Mouse (Mus musculus): ENCODE results near the gene Otud4. TPM values are rescaled to one million over a fixed set of nuclear protein-coding genes. Genes with fewer than 3 reads are reported as not detected.
A peak's percentile ranks its signal among the peaks of the same experiment; 100 is the strongest.
"Not testable (repeated sequence)": the region's sequence is repeated elsewhere in the genome, so short reads cannot be mapped to it uniquely, and the experiment has no call there.

The Otud4 gene
- 17.6 and 30.9 TPM in 2 replicates for polyA plus RNA-seq (2014; fragmentation: Nextera tagmentation; extraction: Ambion mirVana)

- under 1% methylated on average over 98 of the region's 103 CpGs for WGBS
- Histone ChIP-seq H3K4me2 (replicated peaks; ENCODE audit: low read depth, low read length) (peak within 1 kb of the TSS; percentile 72), H3K27me3 (ENCODE audit: control insufficient read depth, insufficient read depth, low read length) (no peaks in the 10 kb centered on the region), H3K9me3 (ENCODE audit: control insufficient read depth, low read length) (no peaks in the 10 kb centered on the region), H3K4me1 (ENCODE audit: control insufficient read depth, insufficient read depth, low read length) (peaks cover 22% of the 10 kb centered on the region), H3K27ac (ENCODE audit: low read depth, low read length) (peak within 1 kb of the TSS; percentile 88), H3K9ac (ENCODE audit: low read depth, low read length) (peak within 1 kb of the TSS; percentile 90), H3K36me3 (ENCODE audit: control insufficient read depth, insufficient read depth, low read length) (peaks cover 10% of the 10 kb centered on the region), H3K4me3 (ENCODE audit: low read length) (peak within 1 kb of the TSS; percentile 95)
- ATAC-seq (ENCODE audit: low FRiP score, low TSS enrichment), result peak; percentile 81
These were observed at the start of gene Otud4 for GRCm38 (mm10) chr8:79639586-79640451. TSS of gene Otud4 (plus strand) at chr8:79639618.

DNA sequence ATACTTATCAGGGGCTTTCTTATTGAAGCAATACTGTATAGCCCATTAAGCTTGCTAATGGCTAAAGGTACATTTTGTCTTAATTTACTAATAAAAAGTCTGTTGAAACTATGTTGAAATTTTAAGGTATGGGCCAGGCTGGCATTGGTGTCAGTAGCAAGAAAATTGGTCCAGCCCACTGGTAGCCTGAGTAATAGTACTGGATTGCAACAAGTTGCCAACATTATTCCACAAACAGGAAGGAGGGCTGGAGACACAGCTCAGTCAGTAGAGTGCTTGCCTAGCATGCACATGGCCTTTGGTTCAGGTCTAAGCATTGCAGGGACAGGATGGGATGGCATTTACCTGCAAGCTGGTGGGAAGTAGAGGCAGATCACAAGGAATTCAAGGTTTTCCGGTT, 38.5 kb upstream of the Otud4 start:
- Histone ChIP-seq H3K27me3 (ENCODE audit: control insufficient read depth, insufficient read depth, low read length) (no peaks in the 10 kb centered on the region), H3K4me1 (ENCODE audit: control insufficient read depth, insufficient read depth, low read length) (no peaks in the 10 kb centered on the region), H3K4me3 (ENCODE audit: low read length) (no peak overlapping the region), H3K9ac (ENCODE audit: low read depth, low read length) (no peak overlapping the region), H3K36me3 (ENCODE audit: control insufficient read depth, insufficient read depth, low read length) (no peaks in the 10 kb centered on the region), H3K27ac (ENCODE audit: low read depth, low read length) (no peak overlapping the region), H3K9me3 (ENCODE audit: control insufficient read depth, low read length) (no peaks in the 10 kb centered on the region), H3K4me2 (replicated peaks; ENCODE audit: low read depth, low read length) (no peak overlapping the region)
- no peak for ATAC-seq (ENCODE audit: low FRiP score, low TSS enrichment)
- WGBS, result 84% methylated on average over 1 of the region's 1 CpGs

DNA sequence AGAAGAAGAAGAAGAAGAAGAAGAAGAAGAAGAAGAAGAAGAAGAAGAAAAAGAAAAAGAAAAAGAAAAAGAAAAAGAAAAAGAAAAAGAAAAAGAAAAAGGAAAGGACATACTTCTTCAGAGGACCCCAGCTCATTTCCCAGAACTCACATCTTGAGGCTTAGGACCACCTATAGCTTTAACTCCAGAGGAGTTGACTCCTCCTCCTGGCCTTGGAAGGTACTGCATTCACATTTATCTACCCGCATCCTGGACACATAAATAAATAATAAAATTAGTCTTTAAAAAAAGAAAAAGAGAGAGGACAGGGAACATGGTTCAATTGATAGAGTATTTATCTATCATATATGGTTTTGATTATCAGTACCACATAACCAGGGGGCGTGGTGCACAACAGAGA, 36.2 kb upstream of the Otud4 start:
- H3K4me2 ChIP-seq (replicated peaks; ENCODE audit: low read depth, low read length); H3K36me3 ChIP-seq (ENCODE audit: control insufficient read depth, insufficient read depth, low read length); H3K4me1 ChIP-seq (ENCODE audit: control insufficient read depth, insufficient read depth, low read length); H3K9me3 ChIP-seq (ENCODE audit: control insufficient read depth, low read length); H3K27ac ChIP-seq (ENCODE audit: low read depth, low read length); H3K9ac ChIP-seq (ENCODE audit: low read depth, low read length); H3K27me3 ChIP-seq (ENCODE audit: control insufficient read depth, insufficient read depth, low read length); H3K4me3 ChIP-seq (ENCODE audit: low read length); ATAC-seq (ENCODE audit: low FRiP score, low TSS enrichment): not testable (repeated sequence)
- WGBS, result 45% methylated on average over 2 of the region's 2 CpGs

- ATAC-seq (ENCODE audit: low FRiP score, low TSS enrichment), result no peak
- Histone ChIP-seq H3K4me1 (ENCODE audit: control insufficient read depth, insufficient read depth, low read length) (no peaks in the 10 kb centered on the region), H3K27ac (ENCODE audit: low read depth, low read length) (no peak overlapping the region), H3K4me2 (replicated peaks; ENCODE audit: low read depth, low read length) (no peak overlapping the region), H3K27me3 (ENCODE audit: control insufficient read depth, insufficient read depth, low read length) (no peaks in the 10 kb centered on the region), H3K36me3 (ENCODE audit: control insufficient read depth, insufficient read depth, low read length) (no peaks in the 10 kb centered on the region), H3K9me3 (ENCODE audit: control insufficient read depth, low read length) (no peaks in the 10 kb centered on the region), H3K9ac (ENCODE audit: low read depth, low read length) (no peak overlapping the region), H3K4me3 (ENCODE audit: low read length) (no peak overlapping the region)
These were observed 33.2 kb upstream of the Otud4 start for GRCm38 (mm10) chr8:79606225-79606624.

DNA sequence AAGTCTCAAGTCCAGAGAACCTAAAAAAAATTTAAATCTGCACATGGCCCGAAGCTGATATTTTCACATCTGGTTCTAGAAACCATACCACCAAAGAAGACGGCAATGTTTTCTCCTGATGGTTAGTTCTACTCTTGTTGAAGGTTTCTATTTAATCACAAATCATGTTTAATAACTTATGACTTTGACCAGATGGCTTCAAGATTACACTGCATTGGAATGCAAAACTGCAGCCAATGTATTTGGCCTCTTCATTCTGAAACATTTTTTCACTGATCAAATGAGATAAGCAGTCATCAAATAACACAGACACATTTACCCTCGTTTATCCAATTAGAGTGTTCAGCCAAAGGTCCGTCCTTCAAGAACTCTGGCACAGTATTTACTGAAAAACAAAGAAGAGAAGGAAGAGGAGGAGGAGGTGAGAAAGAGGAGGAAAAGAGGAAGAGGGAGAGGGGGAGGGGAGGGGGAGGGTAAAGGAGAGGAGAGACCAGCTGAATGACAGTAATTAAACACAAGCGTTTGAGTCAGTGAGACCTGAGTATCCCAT, 32.6 kb upstream of the Otud4 start:
- Histone ChIP-seq H3K4me2 (replicated peaks; ENCODE audit: low read depth, low read length) (no peak overlapping the region), H3K27me3 (ENCODE audit: control insufficient read depth, insufficient read depth, low read length) (no peaks in the 10 kb centered on the region), H3K36me3 (ENCODE audit: control insufficient read depth, insufficient read depth, low read length) (no peaks in the 10 kb centered on the region), H3K27ac (ENCODE audit: low read depth, low read length) (no peak overlapping the region), H3K4me3 (ENCODE audit: low read length) (no peak overlapping the region), H3K9ac (ENCODE audit: low read depth, low read length) (no peak overlapping the region), H3K4me1 (ENCODE audit: control insufficient read depth, insufficient read depth, low read length) (no peaks in the 10 kb centered on the region), H3K9me3 (ENCODE audit: control insufficient read depth, low read length) (no peaks in the 10 kb centered on the region)
- WGBS, result 53% methylated on average over 5 of the region's 5 CpGs
- no peak for ATAC-seq (ENCODE audit: low FRiP score, low TSS enrichment)

DNA sequence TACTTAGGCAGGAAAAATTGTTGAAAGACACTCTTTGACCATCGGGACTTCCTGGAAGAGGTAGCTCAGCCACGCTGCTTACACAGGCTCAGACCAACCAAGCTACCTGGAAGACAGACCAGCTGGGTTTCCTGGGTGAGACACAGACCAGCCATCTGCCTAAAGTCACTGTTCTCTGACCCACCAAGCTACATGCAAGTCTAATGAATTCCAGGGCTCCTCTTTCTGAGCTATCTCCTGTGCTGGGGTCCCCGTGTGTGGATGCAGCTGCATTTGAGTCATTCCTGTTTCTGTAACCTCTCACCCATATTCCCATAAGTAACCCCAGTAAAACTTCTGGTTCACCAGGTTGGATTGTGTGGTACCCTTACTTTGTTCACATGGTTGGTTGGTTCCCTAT, 30.7 kb upstream of the Otud4 start:
- H3K9me3 ChIP-seq (ENCODE audit: control insufficient read depth, low read length), result no peaks in the 10 kb centered on the region

GRCm38 (mm10) chr8:79610268-79610667, 29.1 kb upstream of the Otud4 start:
- no peak for ATAC-seq (ENCODE audit: low FRiP score, low TSS enrichment)
- Histone ChIP-seq H3K27me3 (ENCODE audit: control insufficient read depth, insufficient read depth, low read length) (no peaks in the 10 kb centered on the region), H3K9me3 (ENCODE audit: control insufficient read depth, low read length) (no peaks in the 10 kb centered on the region), H3K9ac (ENCODE audit: low read depth, low read length) (no peak overlapping the region), H3K4me2 (replicated peaks; ENCODE audit: low read depth, low read length) (no peak overlapping the region), H3K4me3 (ENCODE audit: low read length) (no peak overlapping the region), H3K36me3 (ENCODE audit: control insufficient read depth, insufficient read depth, low read length) (no peaks in the 10 kb centered on the region), H3K27ac (ENCODE audit: low read depth, low read length) (no peak overlapping the region), H3K4me1 (ENCODE audit: control insufficient read depth, insufficient read depth, low read length) (no peaks in the 10 kb centered on the region)

More for the DNA sequence above, 30.7 kb upstream of the Otud4 start:
- Histone ChIP-seq H3K4me2 (replicated peaks; ENCODE audit: low read depth, low read length) (no peak overlapping the region), H3K27me3 (ENCODE audit: control insufficient read depth, insufficient read depth, low read length) (no peaks in the 10 kb centered on the region), H3K36me3 (ENCODE audit: control insufficient read depth, insufficient read depth, low read length) (no peaks in the 10 kb centered on the region), H3K4me1 (ENCODE audit: control insufficient read depth, insufficient read depth, low read length) (no peaks in the 10 kb centered on the region), H3K4me3 (ENCODE audit: low read length) (no peak overlapping the region), H3K27ac (ENCODE audit: low read depth, low read length) (no peak overlapping the region), H3K9ac (ENCODE audit: low read depth, low read length) (no peak overlapping the region)
- WGBS, result 74% methylated on average over 3 of the region's 3 CpGs
- no peak for ATAC-seq (ENCODE audit: low FRiP score, low TSS enrichment)

DNA sequence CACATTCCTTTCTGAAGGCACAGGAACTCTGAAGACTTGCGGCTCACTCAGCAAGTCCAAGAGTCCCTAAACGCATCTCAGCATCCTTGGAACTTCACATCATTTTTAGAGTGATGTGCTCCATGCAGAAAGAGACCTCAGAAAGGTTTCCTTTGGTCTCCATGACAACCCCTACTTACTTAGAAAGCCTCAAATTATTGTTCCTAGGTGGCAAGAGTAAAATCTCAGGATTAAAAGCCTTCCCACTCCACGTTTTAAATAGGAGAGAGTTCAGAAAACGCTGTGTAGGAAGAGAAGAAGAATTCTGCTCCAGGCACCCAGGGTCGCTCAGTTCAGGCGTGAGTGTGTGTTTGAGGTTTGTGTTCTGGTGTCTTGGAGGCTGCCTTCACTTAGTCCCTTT, 27.1 kb upstream of the Otud4 start:
- Histone ChIP-seq H3K36me3 (ENCODE audit: control insufficient read depth, insufficient read depth, low read length) (no peaks in the 10 kb centered on the region), H3K9me3 (ENCODE audit: control insufficient read depth, low read length) (no peaks in the 10 kb centered on the region), H3K4me3 (ENCODE audit: low read length) (no peak overlapping the region), H3K27ac (ENCODE audit: low read depth, low read length) (no peak overlapping the region), H3K27me3 (ENCODE audit: control insufficient read depth, insufficient read depth, low read length) (no peaks in the 10 kb centered on the region), H3K4me1 (ENCODE audit: control insufficient read depth, insufficient read depth, low read length) (no peaks in the 10 kb centered on the region), H3K4me2 (replicated peaks; ENCODE audit: low read depth, low read length) (no peak overlapping the region), H3K9ac (ENCODE audit: low read depth, low read length) (no peak overlapping the region)
- no peak for ATAC-seq (ENCODE audit: low FRiP score, low TSS enrichment)
- WGBS, result 72% methylated on average over 6 of the region's 6 CpGs

- no peak overlapping the region for H3K27ac ChIP-seq (ENCODE audit: low read depth, low read length)
- 58% methylated on average over 5 of the region's 5 CpGs for WGBS
- H3K9me3 ChIP-seq (ENCODE audit: control insufficient read depth, low read length), result no peaks in the 10 kb centered on the region
- H3K4me2 ChIP-seq (replicated peaks; ENCODE audit: low read depth, low read length), result no peak overlapping the region
- no peaks in the 10 kb centered on the region for H3K27me3 ChIP-seq (ENCODE audit: control insufficient read depth, insufficient read depth, low read length)
- H3K36me3 ChIP-seq (ENCODE audit: control insufficient read depth, insufficient read depth, low read length), result no peaks in the 10 kb centered on the region
- no peak overlapping the region for H3K4me3 ChIP-seq (ENCODE audit: low read length)
- ATAC-seq (ENCODE audit: low FRiP score, low TSS enrichment), result no peak
- H3K4me1 ChIP-seq (ENCODE audit: control insufficient read depth, insufficient read depth, low read length), result no peaks in the 10 kb centered on the region
- no peak overlapping the region for H3K9ac ChIP-seq (ENCODE audit: low read depth, low read length)
These were observed 26.5 kb upstream of the Otud4 start for GRCm38 (mm10) chr8:79612965-79613364.

All from kidney, embryonic 14.5 days (tissue).